Mouse (Mus musculus): ENCODE data around the gene Tssk1. TPM values are rescaled to one million over a fixed set of nuclear protein-coding genes. Genes with fewer than 3 reads are reported as not detected.

The Tssk1 gene
- total RNA-seq (2012; rRNA removed) = 0.16 TPM in 1 of 2 replicates, not detected in the other

DNA sequence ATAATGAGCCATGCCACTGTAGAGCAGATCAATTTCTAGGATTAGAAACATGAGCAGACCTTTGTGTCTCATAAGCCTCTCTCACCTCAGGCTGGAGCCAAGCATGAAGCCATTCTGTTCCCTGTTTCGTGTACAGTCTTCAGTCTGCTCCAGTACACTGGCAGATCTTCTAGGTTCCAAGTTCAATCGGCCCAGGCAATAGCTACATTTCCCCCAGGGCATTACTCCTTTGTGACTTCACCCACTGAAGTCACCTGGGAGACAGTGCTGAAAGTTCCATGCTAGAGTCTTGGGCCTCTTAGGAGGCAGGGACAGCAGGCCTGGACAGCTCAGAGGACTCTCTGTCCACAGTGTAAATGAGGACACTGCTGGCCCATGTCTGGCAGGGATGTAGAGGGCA is at the start of gene Tssk1:
TSS of gene Tssk1 (plus strand) at position 301 of the 400 bp plus-strand sequence.
- Histone ChIP-seq H3K4me3 (ENCODE audit: insufficient read depth in 1 of 2, low read depth in 1 of 2, low read length in 2 of 2, poor library complexity in 1 of 2, severe bottlenecking in 1 of 2) (no peak within 1 kb of the TSS), H3K27ac (ENCODE audit: insufficient read depth, low read depth, low read length, poor library complexity, severe bottlenecking) (no peak within 1 kb of the TSS), H3K9ac (ENCODE audit: insufficient read depth, low read depth, low read length, poor library complexity, severe bottlenecking) (no peak within 1 kb of the TSS), H3K36me3 (ENCODE audit: control insufficient read depth, insufficient read depth, low read length, poor library complexity, severe bottlenecking) (peaks cover 4% of the 10 kb centered on the region; the same call in 1 of the 2 replicates), H3K4me1 (ENCODE audit: control insufficient read depth in 2 of 2, insufficient read depth in 2 of 2, low read length in 2 of 2, poor library complexity in 1 of 2) (peaks cover 0 to 2% of the 10 kb centered on the region in 2 experiments; a peak in 1 of 4 replicates), H3K9me3 (ENCODE audit: control insufficient read depth, insufficient read depth, low read depth, low read length) (no peaks in the 10 kb centered on the region)
- in situ Hi-C loops (cut with MboI; ENCODE audit: low sequenced_read_pairs in 2 of 2, unreplicated experiment in 2 of 2) = no loop called here
- no peak for DNase-seq (ENCODE audit: low read depth, low spot score)
- TF ChIP-seq HCFC1 (IDR thresholded peaks at IDR 0.05; ENCODE audit: borderline replicate concordance, insufficient read depth, low read length) = no peak
- TF ChIP-seq ZC3H11A (IDR thresholded peaks at IDR 0.05; ENCODE audit: borderline replicate concordance, low read depth, low read length) = no peak
- TF ChIP-seq ZNF384 (IDR thresholded peaks at IDR 0.05; ENCODE audit: low read depth, low read length) = no peak
- TF ChIP-seq MAFK (IDR thresholded peaks at IDR 0.05; ENCODE audit: insufficient read depth, low read depth, low read length) = no peak
- no peak for TF ChIP-seq CHD2 (IDR thresholded peaks at IDR 0.05; ENCODE audit: low read depth, low read length)

DNA sequence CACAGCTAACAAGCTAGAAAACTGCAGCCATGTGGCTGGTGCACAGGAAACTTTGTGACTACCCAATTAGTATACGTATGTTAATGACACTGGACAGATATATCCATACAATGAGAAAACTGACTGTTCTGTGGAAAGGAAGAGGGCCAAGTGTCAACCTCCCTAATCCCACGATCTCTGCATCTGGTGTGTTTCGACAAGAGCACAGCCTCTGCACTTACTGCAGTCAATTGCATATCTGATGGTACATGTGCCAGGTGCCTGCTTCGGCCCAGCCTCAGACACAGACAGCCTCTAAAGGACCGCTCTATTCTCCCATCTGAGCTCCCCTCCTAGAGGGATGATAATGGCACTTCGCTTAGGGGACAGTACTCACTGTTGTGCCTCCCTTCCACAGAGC is 45.6 kb upstream of the Tssk1 start:
- no peak for TF ChIP-seq ZC3H11A (IDR thresholded peaks at IDR 0.05; ENCODE audit: borderline replicate concordance, low read depth, low read length)
- no peak for TF ChIP-seq ZNF384 (IDR thresholded peaks at IDR 0.05; ENCODE audit: low read depth, low read length)
- no peak for TF ChIP-seq HCFC1 (IDR thresholded peaks at IDR 0.05; ENCODE audit: borderline replicate concordance, insufficient read depth, low read length)
- no peak for TF ChIP-seq MAFK (IDR thresholded peaks at IDR 0.05; ENCODE audit: insufficient read depth, low read depth, low read length)
- TF ChIP-seq CHD2 (IDR thresholded peaks at IDR 0.05; ENCODE audit: low read depth, low read length) = no peak
- no peak overlapping the region for H3K4me3 ChIP-seq (ENCODE audit: insufficient read depth in 1 of 2, low read depth in 1 of 2, low read length in 2 of 2, poor library complexity in 1 of 2, severe bottlenecking in 1 of 2)
- DNase-seq (ENCODE audit: low read depth, low spot score) = no peak
- H3K9ac ChIP-seq (ENCODE audit: insufficient read depth, low read depth, low read length, poor library complexity, severe bottlenecking) = no peak overlapping the region
- in situ Hi-C loops (cut with MboI; ENCODE audit: low sequenced_read_pairs in 2 of 2, unreplicated experiment in 2 of 2) = no loop called here
- H3K27ac ChIP-seq (ENCODE audit: insufficient read depth, low read depth, low read length, poor library complexity, severe bottlenecking) = no peak overlapping the region
- H3K36me3 ChIP-seq (ENCODE audit: control insufficient read depth, insufficient read depth, low read length, poor library complexity, severe bottlenecking) = peaks cover 41% of the 10 kb centered on the region
- H3K4me1 ChIP-seq (ENCODE audit: control insufficient read depth in 2 of 2, insufficient read depth in 2 of 2, low read length in 2 of 2, poor library complexity in 1 of 2) = no peaks in the 10 kb centered on the region
- H3K9me3 ChIP-seq (ENCODE audit: control insufficient read depth, insufficient read depth, low read depth, low read length) = no peaks in the 10 kb centered on the region

DNA sequence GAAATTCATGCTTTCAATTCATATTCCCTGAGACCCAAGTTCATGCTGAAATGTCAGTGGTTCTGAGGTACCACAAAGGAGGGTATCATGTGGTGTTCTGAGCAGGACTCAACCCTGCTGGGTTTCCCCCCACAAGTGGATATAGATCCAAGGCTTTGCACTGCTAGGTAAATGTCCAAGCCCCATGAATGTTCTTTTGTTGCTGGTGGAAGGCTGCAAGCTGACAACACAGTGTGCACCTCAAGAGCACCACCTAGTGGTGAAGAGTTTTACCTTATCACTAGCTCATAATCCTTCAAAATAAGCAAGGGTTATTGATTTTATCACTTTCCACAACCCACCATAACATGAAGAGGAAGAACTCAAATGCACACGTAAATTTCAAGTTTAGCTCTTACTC is 45.1 kb upstream of the Tssk1 start:
- Histone ChIP-seq H3K27ac (ENCODE audit: insufficient read depth, low read depth, low read length, poor library complexity, severe bottlenecking) (no peak overlapping the region), H3K36me3 (ENCODE audit: control insufficient read depth, insufficient read depth, low read length, poor library complexity, severe bottlenecking) (peaks cover 37% of the 10 kb centered on the region), H3K4me3 (ENCODE audit: insufficient read depth in 1 of 2, low read depth in 1 of 2, low read length in 2 of 2, poor library complexity in 1 of 2, severe bottlenecking in 1 of 2) (no peak overlapping the region), H3K9me3 (ENCODE audit: control insufficient read depth, insufficient read depth, low read depth, low read length) (no peaks in the 10 kb centered on the region), H3K4me1 (ENCODE audit: control insufficient read depth in 2 of 2, insufficient read depth in 2 of 2, low read length in 2 of 2, poor library complexity in 1 of 2) (no peaks in the 10 kb centered on the region), H3K9ac (ENCODE audit: insufficient read depth, low read depth, low read length, poor library complexity, severe bottlenecking) (no peak overlapping the region)
- no peak for TF ChIP-seq ZNF384 (IDR thresholded peaks at IDR 0.05; ENCODE audit: low read depth, low read length)
- no peak for TF ChIP-seq MAFK (IDR thresholded peaks at IDR 0.05; ENCODE audit: insufficient read depth, low read depth, low read length)
- no peak for TF ChIP-seq ZC3H11A (IDR thresholded peaks at IDR 0.05; ENCODE audit: borderline replicate concordance, low read depth, low read length)
- no peak for TF ChIP-seq HCFC1 (IDR thresholded peaks at IDR 0.05; ENCODE audit: borderline replicate concordance, insufficient read depth, low read length)
- TF ChIP-seq CHD2 (IDR thresholded peaks at IDR 0.05; ENCODE audit: low read depth, low read length) = no peak
- in situ Hi-C loops (cut with MboI; ENCODE audit: low sequenced_read_pairs in 2 of 2, unreplicated experiment in 2 of 2) = no loop called here
- no peak for DNase-seq (ENCODE audit: low read depth, low spot score)

DNA sequence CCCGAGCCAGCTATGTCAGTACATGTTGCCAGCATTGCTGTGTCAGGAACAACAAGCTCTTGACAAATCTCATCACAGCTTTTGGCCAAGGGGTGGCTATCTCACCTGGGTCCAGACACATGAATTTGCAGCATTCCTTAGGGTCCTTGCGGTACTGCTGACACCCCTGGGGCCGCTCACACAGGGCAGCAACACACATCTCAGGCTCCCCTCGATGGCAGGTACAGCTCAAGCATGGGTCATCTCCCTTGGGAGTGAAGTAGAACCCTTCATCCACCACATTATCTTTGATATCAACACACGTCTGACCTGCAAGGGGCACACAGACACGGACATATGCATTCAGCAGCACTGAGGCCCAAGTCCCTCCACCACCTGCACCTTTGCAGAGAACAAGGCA is 44.5 kb upstream of the Tssk1 start:
- H3K4me3 ChIP-seq (ENCODE audit: insufficient read depth in 1 of 2, low read depth in 1 of 2, low read length in 2 of 2, poor library complexity in 1 of 2, severe bottlenecking in 1 of 2) = no peak overlapping the region
- in situ Hi-C loops (cut with MboI; ENCODE audit: low sequenced_read_pairs in 2 of 2, unreplicated experiment in 2 of 2) = no loop called here
- H3K9me3 ChIP-seq (ENCODE audit: control insufficient read depth, insufficient read depth, low read depth, low read length) = no peaks in the 10 kb centered on the region
- no peak overlapping the region for H3K9ac ChIP-seq (ENCODE audit: insufficient read depth, low read depth, low read length, poor library complexity, severe bottlenecking)
- DNase-seq (ENCODE audit: low read depth, low spot score) = no peak
- peaks cover 32% of the 10 kb centered on the region for H3K36me3 ChIP-seq (ENCODE audit: control insufficient read depth, insufficient read depth, low read length, poor library complexity, severe bottlenecking)
- TF ChIP-seq ZNF384 (IDR thresholded peaks at IDR 0.05; ENCODE audit: low read depth, low read length) (no peak), CHD2 (IDR thresholded peaks at IDR 0.05; ENCODE audit: low read depth, low read length) (no peak), MAFK (IDR thresholded peaks at IDR 0.05; ENCODE audit: insufficient read depth, low read depth, low read length) (no peak)
- H3K4me1 ChIP-seq (ENCODE audit: control insufficient read depth in 2 of 2, insufficient read depth in 2 of 2, low read length in 2 of 2, poor library complexity in 1 of 2) = no peaks in the 10 kb centered on the region
- H3K27ac ChIP-seq (ENCODE audit: insufficient read depth, low read depth, low read length, poor library complexity, severe bottlenecking) = no peak overlapping the region

DNA sequence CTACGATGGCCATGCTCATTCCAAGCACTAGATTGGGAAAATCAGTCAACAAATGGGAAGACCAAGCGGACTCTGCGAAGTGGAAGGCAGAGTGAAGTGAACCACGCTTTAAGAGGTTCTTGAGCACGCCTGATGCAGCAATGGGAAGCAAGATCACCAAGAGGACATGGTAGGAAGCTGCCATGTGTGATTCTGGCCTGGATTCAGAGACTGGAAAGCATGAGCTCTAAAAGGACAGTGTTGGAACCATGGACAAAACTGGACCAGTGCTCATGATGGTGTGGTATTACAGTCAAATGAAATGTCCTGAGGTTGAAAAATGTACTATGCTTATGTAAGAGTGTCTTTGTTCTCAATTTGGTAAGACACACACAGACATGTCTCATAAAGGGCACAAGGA is 42.7 kb upstream of the Tssk1 start:
- no peak overlapping the region for H3K4me3 ChIP-seq (ENCODE audit: insufficient read depth in 1 of 2, low read depth in 1 of 2, low read length in 2 of 2, poor library complexity in 1 of 2, severe bottlenecking in 1 of 2)
- TF ChIP-seq ZNF384 (IDR thresholded peaks at IDR 0.05; ENCODE audit: low read depth, low read length) = no peak
- TF ChIP-seq MAFK (IDR thresholded peaks at IDR 0.05; ENCODE audit: insufficient read depth, low read depth, low read length) = no peak
- TF ChIP-seq CHD2 (IDR thresholded peaks at IDR 0.05; ENCODE audit: low read depth, low read length) = no peak
- TF ChIP-seq HCFC1 (IDR thresholded peaks at IDR 0.05; ENCODE audit: borderline replicate concordance, insufficient read depth, low read length) = no peak
- TF ChIP-seq ZC3H11A (IDR thresholded peaks at IDR 0.05; ENCODE audit: borderline replicate concordance, low read depth, low read length) = no peak
- H3K4me1 ChIP-seq (ENCODE audit: control insufficient read depth in 2 of 2, insufficient read depth in 2 of 2, low read length in 2 of 2, poor library complexity in 1 of 2) = no peaks in the 10 kb centered on the region
- no peak overlapping the region for H3K27ac ChIP-seq (ENCODE audit: insufficient read depth, low read depth, low read length, poor library complexity, severe bottlenecking)
- no peak for DNase-seq (ENCODE audit: low read depth, low spot score)
- peaks cover 28% of the 10 kb centered on the region for H3K36me3 ChIP-seq (ENCODE audit: control insufficient read depth, insufficient read depth, low read length, poor library complexity, severe bottlenecking)
- in situ Hi-C loops (cut with MboI; ENCODE audit: low sequenced_read_pairs in 2 of 2, unreplicated experiment in 2 of 2) = no loop called here
- no peaks in the 10 kb centered on the region for H3K9me3 ChIP-seq (ENCODE audit: control insufficient read depth, insufficient read depth, low read depth, low read length)
- H3K9ac ChIP-seq (ENCODE audit: insufficient read depth, low read depth, low read length, poor library complexity, severe bottlenecking) = no peak overlapping the region

Data from ES-E14 (cell line).